Mouse (Mus musculus) ovary, adult 18-20 months (tissue): ENCODE data around the gene Tmem200b.

Source experiments
- DNase-seq: peaks from one replicate; pipeline ENCODE4 v3.0.0; 2022; ENCODE audit warnings: low spot score, mixed read lengths

Gene Tmem200b

DNA sequence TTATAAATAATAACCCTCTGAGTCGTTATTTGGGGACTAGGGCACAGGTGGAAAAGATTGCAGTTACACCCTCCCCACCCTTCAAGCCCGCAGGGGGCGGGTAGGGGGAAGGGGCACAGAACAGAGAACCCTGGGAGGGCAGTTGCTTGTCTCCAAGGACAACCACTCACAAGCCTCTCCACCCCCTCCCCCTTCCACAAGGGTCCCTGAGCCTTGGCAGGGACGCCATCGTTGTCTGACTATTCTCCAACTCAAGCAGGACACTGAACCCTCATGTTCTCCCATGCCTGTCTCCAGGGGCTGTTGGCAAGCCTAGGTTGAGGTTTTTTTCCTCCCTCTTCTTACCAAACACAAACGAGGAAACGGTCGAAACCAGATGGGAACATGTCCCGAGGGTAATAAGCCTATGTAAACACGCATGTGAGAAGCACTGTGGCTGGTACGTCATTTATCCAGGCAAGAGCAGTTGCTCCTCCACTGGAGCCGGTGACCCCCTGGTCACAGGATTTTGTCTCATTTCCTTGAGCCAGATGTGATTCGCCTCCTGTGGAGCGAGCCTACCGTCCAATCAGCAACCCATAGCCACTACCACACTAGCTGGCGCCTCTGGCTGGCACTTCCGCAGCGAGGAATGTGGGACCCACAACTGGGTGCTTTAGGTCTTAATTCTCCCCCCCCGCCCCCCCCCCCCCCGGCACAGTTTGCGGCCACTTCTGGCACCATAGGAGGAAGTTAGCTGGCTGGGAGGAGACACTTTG lies 11.2 kb upstream of the Tmem200b start:
- DNase-seq: no peak

DNA sequence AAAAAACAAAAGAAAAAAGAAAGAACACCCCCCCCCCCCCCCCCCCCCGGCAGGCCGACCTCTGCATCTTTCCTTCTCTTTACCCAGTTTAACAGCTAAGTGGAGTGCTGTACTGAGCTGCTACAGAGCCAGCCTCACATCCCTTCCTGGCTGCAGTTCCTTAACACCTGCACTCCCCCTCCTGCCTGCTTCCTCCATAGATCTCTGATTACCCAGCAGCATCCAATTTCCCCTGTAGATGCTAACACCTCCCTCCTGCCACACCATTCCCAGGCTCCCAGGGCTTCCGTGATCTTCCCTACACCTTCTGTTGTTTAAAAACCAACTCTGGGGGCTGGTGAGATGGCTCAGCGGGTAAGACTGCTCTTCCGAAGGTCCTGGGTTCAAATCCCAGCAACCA lies 10.1 kb upstream of the Tmem200b start:
- DNase-seq: no peak

DNA sequence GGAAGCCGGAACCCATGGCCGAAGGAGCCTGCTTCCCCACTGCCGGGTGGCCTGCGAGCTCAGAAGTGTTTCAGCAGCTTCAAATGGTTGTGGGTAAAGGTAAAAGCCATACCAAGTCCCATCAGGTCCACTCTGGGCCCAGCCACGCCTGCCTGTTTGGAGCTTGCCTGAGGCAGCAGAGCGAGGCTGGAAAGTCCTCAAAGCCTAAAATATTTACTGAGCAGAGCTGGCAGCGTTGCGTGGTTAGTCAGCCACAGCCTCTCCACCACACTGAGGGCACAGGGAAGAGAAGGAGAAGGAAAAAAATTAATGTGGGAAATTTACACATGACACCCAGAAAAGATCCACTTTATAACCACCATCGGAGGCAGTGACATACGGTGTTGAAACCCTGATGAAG lies 8.0 kb upstream of the Tmem200b start:
- no peak for DNase-seq

DNA sequence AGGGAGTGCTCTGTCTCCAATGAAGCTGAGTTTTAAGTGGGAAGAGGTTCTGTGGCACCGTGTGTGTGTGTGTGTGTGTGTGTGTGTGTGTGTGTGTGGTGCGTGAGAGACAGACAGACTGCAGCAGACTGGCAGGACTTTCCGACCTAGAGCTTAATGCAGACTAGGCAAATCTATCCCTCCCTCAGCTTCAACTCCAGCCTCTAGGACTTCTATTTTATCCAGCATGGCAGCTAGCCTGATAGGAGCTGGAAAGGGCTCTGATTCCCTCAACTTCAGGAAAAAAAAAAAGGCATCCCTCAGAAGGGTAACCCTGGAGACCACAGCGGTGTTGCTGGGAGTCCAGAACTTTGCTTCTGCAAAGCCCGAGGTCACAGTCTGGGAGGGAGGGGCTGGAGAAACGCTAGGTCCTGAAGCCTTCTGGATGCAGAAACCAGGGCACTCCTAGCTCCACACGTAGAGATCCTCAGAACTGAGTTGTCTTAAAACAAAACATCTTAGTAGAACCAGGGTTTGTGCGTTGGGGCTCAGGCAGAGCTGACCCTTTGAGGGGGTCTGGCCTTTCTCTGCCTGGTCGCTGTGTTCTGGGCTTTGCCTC lies 7.4 kb upstream of the Tmem200b start:
- DNase-seq: no peak

DNA sequence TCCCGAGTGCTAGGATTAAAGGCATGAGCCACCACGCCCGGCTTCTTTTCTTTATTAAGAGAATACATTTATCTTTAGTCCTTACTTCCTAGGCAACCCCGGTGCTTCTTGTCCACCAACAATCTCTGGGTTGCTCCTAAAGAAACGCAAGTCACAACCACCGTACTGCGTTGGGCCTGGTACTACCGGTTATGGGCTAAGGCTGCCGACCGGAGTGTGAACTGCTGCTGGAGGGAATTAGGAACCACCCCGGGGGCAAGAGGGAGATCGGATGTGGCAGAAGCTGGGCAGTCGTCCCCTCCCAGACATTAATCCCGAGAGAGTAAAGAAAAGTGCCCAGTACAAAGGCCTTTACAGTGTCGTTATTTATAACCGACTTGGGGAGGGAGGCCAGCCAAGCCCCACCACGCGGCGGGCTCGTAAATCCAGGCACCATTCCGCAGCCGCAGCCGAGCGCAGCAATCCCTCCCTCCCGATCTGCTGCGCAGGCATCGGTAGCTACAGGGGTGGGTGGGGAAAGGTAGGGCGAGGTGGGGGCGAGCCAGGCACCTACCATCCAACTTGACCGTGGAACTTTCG lies 6.6 kb upstream of the Tmem200b start:
- no peak for DNase-seq

DNA sequence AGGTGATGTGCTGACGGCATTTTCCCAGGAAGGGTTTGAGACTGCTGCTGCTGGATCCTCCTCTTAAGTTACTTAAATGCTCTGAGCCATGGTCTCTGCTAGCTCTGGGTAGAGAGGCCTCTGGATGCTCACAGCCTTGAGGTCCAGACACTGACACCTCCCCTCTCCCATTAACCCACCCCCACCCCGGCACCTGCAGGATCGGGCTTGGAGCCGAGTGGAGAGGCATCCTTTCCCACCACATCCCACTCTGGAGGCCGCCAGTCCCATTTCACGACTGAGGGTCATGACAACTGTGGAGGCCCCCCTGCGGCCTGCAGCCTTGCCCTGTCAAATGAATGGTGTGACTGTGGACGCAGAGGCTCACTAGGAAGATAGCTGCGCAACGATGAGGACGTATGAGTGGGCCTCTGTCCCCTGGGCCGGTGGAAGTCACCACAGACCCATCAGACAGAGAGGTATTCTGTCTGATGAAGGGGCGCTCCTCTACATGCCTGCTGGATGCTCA lies 5.7 kb upstream of the Tmem200b start:
- no peak for DNase-seq

DNA sequence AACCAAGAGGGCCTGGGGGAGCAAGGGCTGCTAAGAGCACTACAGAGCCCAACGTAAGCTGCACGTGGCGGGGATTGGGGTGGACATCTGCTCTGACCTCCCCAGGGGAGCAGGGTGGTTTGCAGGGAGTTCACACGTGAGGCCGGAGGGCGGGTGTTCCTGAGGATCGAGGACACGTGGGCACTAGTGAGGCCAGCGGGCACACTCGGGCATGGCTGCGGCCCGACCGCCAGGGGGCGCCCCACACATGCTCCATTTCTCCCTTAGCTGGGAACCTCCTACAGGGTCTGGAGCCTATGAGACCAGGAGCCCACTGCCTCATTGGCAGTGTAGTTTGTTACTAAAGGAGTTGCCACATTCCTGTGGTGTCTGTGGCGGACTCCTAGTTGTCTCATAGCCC lies 5.1 kb upstream of the Tmem200b start:
- DNase-seq: peak; percentile 48

DNA sequence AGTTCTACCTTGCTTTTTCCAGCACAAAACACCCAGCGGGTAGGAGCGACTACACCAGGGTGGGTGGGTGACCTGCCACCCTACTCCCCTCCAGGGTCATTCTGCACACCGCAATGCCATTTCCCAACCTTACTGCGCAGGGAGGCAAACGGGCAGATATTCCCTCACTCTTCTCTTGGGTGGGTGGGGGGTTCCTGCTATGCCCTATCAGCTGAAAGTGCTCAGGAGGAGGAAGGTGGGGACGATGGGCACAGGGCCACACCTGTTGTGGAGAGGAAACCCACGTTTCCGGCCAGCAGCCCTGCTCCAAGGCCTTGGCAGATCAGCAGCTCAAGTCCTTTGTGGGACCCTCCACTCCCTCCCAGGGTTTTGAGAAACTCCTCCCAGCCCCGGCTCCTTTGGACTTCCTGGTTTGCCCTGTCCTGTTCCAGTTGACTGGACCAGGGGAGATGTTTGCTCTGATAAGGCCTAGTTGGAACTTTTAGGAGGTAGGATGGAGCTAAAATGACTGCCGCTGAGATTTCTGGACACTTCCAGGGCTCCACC lies 4.5 kb upstream of the Tmem200b start:
- no peak for DNase-seq

DNA sequence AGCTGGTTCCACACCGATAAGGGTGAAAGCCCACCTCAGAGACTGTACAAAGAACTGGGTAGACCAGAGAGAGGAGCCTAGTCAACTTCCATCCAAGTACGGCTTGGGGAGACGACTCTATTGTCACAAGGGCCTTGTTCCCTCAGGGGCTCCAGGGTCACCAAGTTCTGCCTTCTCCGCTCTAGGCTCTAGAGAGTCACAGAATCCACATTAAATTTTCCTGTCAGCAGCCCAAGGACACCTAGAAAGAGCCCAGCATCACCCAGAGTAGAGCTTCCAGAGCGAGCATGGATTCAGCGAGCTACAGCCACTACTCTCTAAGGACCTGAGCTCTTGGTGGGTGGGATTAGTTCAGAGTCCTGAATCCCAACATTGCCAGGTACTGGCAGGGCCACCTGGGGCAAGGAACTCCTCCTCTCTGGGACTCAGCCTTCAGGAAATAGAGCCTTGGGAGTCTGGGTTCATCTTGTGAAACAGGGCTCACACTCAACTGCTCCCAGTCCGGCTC lies 3.5 kb upstream of the Tmem200b start:
- no peak for DNase-seq

DNA sequence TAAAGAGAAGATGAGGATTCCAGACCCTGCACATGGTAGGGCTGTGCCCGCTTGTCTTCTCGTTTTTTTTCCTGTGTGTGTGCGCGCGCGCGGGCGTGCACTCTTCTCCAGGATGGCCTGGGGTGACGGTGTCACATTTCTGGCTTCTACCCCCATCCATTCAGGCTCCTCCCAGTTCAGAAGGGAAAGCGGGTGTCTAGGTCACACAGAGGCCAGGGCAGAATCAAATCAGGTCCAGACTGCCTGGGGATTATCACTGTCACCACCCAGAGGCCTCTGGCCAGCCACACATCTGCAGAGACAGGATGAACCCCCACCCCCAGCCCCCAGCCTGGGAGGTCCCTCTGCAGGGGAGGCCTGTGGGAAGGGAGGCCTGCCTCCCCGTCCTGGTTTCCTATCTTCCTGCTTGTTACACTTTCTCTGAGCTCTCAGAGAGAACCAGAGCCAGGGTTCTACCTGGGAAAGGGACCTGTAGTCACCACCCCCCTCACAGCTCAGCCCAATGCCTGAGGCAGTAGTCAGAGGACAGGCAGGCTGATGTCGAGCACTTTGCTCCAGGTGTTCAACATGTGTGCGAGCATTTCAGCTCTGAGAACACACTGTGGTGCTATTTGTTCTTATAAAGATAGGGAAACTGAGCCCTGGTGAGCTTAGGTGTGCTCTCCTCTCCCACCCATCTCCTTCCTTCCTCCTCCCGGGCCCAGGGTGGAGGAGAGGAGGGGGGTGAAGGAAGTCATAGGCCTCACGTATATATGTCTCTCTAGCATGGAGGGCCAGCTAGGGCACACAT lies 2.7 kb upstream of the Tmem200b start:
- DNase-seq: no peak

DNA sequence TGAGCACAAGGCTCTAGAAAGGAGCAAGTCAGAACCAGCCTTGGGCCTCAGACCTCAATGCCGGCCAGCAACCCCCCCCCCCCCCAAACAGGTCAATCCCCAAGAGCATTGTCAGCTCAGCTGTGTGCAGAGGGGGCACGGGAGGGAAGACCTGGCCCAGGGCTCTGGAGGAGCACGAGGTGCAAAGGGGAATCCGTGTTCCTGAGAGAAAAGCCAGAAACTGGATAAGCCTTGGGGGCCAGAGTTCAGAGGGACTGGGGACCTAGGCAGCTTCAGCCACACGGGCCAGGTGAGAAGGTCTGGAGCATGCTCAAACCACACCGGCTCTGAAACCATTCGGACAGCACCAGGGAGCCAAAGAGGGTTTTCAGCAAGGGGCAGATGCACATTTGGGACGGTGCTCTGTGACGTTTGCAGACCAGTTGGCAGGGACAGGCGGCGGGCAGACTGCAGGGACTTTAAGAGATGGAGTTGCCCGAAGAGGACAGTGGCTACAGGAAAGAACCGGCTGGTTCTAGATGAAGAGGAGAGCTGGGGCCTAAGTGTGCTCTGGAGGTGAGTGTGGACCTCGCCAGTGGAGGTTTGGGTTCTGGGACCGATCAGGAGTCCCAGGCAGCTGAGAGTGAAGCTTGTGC lies 1.9 kb upstream of the Tmem200b start:
- DNase-seq: no peak

DNA sequence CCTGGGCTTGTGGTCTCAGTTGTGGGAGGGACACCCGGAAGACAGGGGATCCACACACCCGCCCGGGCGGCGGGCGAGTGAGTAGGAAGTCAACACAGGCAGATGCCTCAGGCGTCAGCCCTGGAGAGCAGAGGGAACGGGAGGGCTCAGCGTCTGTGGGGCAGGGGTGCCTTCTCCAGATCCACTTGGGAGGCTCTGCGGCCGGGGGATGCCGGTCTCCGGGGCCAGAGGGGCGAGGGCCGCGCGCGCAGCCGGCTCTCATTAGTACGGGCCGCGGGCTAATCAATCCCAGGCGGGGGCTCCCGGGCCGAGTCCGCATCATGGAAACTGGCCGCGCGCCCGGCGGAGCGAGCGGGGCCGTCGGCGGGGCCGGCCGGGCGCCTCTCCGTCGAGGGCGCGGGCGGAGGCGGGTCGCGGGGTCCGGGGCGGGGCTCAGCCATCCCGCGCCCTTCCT lies 1.4 kb upstream of the Tmem200b start:
- DNase-seq: no peak

DNA sequence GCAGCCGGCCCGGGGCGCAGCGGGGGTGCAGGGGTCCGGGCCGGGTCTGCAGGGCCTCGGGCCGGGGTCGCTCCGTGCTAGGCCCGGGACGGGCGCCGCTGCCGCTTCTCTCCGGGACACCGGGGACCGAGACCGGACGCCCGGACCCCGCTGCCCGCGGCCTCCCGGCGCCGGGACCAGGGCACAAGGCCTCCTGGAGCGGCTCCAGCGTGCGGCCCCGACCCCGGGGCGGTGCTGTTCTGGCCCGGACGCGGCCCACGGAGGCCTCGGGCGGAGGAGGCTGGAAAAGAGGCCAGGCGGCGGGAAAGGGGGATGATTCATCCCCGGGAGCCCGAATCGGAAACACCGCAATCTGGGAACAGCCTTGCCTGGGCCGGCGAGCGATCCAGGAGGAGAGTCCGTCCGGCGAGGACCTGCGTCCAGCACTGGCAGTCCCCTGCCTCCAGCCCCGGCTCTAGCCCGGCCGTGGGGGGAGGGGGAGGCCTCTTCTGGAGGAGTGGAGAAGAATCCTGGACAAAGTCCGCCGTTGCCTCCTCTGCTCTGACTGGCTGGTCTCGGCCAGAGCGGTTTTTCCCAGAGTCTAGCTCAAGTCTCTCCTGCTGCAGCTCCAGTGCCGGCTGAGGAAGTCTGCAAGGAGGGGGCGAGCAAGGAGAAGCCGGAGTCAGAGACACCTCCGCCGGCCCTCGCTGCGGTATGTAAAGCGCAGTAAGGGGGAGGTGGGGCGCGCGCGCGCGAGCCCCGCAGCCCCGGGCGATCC lies 798 bp upstream of the Tmem200b start:
- DNase-seq: no peak

DNA sequence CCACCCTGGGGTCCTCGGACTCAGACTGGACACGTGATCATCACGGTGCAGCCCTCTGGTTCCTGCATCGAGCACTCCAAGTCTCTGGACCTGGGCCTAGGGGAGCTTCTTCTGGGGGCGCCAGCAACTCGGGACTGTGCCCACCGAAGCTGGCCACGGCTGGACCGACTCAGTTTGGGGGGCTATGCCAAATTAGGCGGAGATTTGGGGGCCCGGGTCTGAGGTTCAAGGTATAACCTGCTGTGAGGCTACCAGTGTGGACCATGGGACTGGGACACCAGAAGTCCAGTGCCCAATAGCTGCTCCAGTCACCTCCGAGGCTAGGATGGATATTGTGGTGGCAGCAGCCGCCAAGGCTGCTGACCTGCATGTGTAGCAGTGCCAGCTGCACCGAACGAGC lies 833 bp downstream of the Tmem200b start:
- no peak for DNase-seq

DNA sequence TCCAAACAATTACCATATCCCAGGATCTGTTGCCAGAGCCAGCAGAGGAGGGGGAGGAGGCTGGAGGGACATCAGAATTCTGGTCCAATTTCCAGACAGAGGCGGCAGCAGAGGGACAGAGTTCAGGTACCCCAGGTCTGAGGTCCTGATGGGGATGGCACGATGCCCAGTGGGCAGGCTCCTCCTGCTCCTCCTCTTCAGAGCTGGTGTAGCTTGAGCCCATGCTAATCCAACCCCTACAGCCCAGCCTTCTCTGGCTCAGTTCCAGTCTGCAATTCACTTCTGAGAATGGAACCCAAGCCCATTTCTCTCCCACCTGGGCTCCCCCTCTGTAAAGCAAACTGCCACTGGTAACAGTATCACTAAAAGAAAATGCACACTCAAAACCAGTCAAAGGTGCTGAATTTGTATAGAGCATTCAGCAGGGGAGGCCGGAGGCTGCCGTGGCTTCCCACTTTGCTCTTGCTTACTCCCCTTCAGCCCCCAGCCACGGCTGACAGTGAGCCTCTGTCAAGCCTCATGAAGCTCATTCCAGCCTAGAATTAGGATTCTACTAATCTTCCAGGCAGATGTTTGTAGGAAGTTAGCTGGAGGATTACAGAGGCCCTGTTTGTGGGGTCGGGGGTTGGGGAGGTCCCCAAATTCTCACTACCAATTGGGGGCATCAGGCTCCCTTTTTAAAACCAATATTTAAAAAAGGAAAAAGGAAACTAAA lies 2.7 kb downstream of the Tmem200b start:
- DNase-seq: no peak

DNA sequence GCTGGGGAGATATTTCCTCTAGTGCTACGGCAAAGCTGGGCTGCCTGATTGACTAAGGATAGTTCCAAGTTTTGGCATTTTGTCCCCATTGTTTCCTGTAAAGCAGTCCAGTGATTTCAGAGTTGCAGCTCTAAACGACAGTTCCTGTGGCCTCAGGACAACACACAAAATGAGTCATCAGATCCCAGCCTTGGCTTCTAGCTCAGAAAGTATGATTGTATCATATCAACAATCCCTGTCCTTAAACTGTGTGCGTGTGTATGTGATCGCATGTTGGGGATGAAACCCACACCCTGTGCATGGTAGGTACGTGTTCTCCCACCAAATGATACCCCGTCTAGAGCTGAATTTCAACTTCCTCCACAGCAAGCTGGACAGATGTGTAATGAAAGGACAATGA lies 7.6 kb downstream of the Tmem200b start:
- no peak for DNase-seq

DNA sequence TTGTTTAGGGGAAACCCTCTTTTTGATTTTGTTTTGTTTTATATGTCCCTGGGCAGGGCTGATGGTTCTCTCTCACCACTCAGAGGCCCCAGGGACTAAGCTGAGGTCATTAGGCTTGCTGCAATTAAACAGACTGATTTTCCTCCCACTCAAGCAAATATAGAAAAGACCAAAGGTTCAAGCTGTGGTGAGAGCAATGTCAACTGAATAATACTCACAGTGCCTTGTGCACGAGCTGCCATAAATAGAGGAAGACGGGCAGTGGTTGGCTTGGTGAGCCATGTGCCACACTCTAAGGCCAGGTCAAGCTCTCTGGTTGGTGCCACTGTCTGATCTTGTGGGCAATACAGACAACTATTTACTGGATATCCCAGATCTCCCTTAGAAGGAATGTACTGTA lies 17.9 kb downstream of the Tmem200b start:
- DNase-seq: no peak

DNA sequence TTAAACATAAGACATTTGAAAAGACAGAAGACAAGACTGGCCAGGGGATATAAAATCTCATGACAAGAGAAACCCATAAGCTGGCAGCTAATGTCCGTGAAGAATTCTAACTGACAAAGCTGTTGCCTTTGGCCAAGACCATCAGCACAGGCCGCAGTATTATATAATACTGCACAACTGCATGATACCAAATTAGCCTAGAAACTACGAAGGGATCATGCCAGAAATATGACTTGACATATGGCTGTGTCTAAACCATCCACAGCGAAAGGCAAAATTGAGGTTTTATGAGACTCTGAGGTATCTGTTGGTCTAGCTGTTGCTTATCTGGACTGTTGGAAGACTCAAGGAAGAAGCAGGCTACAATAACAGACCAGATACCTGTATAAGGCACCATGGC lies 19.3 kb downstream of the Tmem200b start:
- DNase-seq: no peak

DNA sequence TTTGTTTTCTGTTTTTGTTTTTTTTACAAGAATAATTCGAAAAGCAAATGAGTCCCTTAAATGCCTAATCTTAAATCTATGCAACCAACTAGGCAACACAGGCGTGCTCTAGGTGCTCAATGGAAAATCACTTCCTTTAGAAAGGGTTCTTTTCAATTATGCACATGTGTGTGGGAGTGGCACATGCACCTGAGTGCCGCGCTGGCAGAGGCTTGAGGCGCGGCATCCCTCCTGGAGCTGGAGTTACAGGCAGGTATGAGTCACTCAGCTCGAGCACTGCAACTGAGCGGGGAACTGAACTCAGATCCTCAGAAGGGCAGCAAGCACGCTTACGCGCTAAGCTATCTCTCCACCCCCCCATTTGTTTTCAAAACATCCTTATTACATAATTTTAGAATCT lies 26.3 kb downstream of the Tmem200b start:
- DNase-seq: no peak

DNA sequence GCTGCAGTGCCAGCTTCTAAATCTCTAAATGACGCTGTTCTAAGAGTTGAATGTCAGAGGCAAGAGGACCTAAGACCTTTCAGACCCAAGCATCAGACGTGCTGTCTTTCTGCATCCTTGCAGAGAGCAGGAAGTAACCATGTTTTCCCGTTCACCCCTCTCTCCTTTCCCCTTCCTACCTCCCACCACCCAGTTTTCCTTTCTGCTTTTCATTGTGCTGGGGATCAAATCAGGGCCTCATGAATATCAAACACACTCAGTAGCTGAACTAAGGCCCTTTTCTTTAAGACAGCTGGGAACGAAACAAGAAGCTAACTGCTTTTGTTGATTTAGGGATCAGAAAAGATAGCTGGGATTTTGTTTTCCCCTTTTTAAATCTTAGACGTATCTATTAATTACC lies 28.3 kb downstream of the Tmem200b start:
- no peak for DNase-seq
